Mouse (Mus musculus): Measurements from ENCODE around the gene Abca6. TPM values are rescaled to one million over a fixed set of nuclear protein-coding genes. Genes with fewer than 3 reads are reported as not detected.

Abca6 gene
- polyA plus RNA-seq, 1 experiment from 2014 or later = 1.4 TPM

DNA sequence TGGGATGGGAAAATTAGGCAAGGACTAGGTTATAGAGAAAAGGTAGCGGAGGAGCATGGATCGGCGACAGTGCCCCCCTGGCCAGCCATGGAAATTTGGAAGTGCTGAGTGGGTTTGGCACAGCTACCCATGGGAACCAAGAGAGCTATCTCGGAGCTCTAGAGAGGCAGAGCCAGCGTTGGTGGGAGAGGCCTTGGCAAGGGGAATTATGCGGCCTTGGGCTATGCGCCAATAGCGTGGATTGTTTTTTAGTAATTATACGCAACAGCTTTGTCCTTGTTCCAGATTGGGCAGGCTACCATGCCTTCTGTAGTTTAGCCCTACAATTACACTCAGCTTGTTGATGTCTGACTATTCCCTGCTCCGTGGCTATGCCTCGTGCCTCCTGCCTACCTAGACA lies 15.2 kb upstream of the Abca6 start:
- Histone ChIP-seq H3K36me3 (no peaks in the 10 kb centered on the region), H3K27me3 (no peaks in the 10 kb centered on the region), H3K9me3 (replicated peaks) (no peaks in the 10 kb centered on the region), H3K9ac (no peak overlapping the region), H3K4me2 (no peak overlapping the region), H3K27ac (no peak overlapping the region), H3K4me3 (no peak overlapping the region), H3K4me1 (replicated peaks) (no peaks in the 10 kb centered on the region)
- WGBS = 71% methylated on average over 11 of the region's 11 CpGs
- no peak for ATAC-seq (replicated peaks; ENCODE audit: insufficient number of reproducible peaks, insufficient read depth, low FRiP score, low read depth)

DNA sequence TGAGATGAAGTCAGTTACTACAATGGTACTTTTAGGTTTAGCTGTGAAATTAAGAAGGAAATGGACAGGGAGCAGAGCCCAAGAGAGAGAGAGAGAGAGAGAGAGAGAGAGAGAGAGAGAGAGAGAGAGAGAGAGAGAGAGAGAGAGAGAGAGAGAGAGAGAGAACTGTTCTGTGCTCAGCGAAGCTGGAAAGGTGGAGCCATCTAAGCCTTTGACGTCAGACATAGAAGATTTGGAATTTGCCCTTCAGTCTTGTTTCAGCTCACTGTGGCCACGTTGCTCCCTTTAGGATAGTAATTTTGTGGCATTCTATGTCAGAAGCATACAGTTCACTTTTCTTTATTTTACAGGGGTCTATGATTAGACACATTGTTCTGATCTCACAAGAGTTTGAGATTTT lies 10.3 kb upstream of the Abca6 start:
- H3K4me2 ChIP-seq = no peak overlapping the region
- no peak for ATAC-seq (replicated peaks; ENCODE audit: insufficient number of reproducible peaks, insufficient read depth, low FRiP score, low read depth)
- H3K9ac ChIP-seq = no peak overlapping the region
- WGBS = 68% methylated on average over 3 of the region's 3 CpGs
- no peak overlapping the region for H3K4me3 ChIP-seq
- H3K4me1 ChIP-seq (replicated peaks) = no peaks in the 10 kb centered on the region
- no peaks in the 10 kb centered on the region for H3K9me3 ChIP-seq (replicated peaks)
- H3K36me3 ChIP-seq = no peaks in the 10 kb centered on the region
- no peak overlapping the region for H3K27ac ChIP-seq
- H3K27me3 ChIP-seq = no peaks in the 10 kb centered on the region

DNA sequence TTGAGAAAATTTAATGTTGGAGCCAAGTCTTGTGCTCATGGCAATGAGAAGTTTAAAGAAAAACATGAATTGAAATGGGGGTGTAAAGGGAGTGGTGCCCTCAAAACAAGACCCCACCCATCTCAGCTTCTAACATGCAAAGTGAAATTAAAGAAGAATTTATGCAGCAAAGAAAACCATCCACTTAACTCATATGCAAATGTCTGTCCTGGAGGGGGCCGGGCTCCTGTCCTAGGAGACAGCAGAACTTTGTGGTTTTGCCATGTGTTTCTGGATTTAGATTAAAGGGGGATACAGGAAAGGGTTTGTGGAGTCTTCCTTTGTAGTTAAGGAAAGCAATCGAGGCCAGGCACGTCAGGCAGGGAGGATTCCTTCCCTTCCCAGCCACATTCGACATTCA lies 6.3 kb upstream of the Abca6 start:
- no peaks in the 10 kb centered on the region for H3K4me1 ChIP-seq (replicated peaks)
- H3K4me3 ChIP-seq = no peak overlapping the region
- H3K4me2 ChIP-seq = no peak overlapping the region
- WGBS = 63% methylated on average over 4 of the region's 4 CpGs
- H3K9me3 ChIP-seq (replicated peaks) = no peaks in the 10 kb centered on the region
- no peaks in the 10 kb centered on the region for H3K36me3 ChIP-seq
- no peaks in the 10 kb centered on the region for H3K27me3 ChIP-seq
- H3K9ac ChIP-seq = no peak overlapping the region
- H3K27ac ChIP-seq = no peak overlapping the region
- ATAC-seq (replicated peaks; ENCODE audit: insufficient number of reproducible peaks, insufficient read depth, low FRiP score, low read depth) = no peak

DNA sequence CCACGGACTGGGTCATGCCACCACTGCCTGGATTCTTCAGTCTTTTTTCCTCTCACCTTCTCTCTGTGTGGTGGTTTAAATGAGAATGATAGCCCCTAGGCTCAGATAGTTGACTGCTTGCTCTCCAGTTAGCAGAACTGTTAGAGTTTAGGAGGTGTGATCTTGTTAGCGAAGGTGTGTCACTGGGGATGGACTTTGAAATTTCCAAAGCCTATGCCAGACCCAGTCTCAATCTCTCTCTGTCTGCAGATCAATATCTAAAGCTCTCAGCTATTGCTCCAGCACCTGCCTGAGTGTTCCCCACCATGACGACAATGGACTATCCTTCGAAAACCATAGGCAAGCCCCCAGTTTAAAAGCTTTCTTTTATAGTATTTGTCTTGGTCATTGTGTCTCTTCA lies 5.5 kb upstream of the Abca6 start:
- Histone ChIP-seq H3K4me1 (replicated peaks) (no peaks in the 10 kb centered on the region), H3K27me3 (no peaks in the 10 kb centered on the region), H3K36me3 (no peaks in the 10 kb centered on the region), H3K27ac (no peak overlapping the region), H3K9ac (no peak overlapping the region), H3K9me3 (replicated peaks) (no peaks in the 10 kb centered on the region), H3K4me2 (no peak overlapping the region), H3K4me3 (no peak overlapping the region)
- ATAC-seq (replicated peaks; ENCODE audit: insufficient number of reproducible peaks, insufficient read depth, low FRiP score, low read depth) = no peak
- 81% methylated on average over 4 of the region's 4 CpGs for WGBS

DNA sequence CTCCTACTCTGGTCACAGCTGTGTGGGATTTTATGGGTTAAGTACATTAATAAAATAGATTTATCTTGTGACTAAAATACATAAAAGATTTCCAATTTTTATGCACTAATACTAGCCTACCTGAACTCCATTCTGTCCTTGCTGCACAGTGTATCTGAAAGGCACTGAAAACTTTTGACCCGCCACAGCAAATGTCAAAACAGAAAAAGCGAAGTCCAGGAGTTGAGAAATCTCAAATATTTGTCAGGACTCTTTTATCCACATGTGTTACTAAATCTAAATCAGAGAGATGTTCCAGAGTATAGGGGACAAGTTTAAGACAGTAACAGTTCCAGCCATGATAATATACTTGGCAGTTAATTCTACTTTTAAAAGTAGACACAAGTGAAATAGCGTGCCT lies 680 bp upstream of the Abca6 start:
- Histone ChIP-seq H3K27me3 (no peaks in the 10 kb centered on the region), H3K27ac (peak overlapping the region; percentile 24; the same call in 1 of the 2 replicates), H3K4me3 (no peak overlapping the region), H3K4me2 (no peak overlapping the region), H3K36me3 (no peaks in the 10 kb centered on the region), H3K9me3 (replicated peaks) (no peaks in the 10 kb centered on the region), H3K4me1 (replicated peaks) (no peaks in the 10 kb centered on the region), H3K9ac (no peak overlapping the region)
- WGBS = 43% methylated on average over 3 of the region's 3 CpGs
- ATAC-seq (replicated peaks; ENCODE audit: insufficient number of reproducible peaks, insufficient read depth, low FRiP score, low read depth) = no peak

DNA sequence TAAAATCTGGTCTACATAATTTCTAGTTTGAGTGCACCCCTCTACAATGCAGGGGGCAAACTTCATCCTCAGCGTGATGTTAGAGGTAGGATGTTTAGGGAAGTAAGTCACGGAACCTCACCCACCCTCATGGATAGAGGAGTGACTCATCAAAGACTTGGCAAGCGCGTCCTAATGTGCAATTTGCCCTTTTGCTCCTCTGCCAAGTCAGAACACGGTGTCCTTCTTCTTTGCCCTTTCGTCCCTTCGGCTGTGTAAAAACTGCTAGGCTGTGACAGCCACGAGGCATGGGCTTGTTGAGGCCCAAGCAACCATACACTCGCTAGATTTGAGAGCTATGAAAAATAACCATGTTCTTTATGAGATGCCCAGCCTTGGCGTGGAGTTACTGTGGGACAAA lies 6.8 kb downstream of the Abca6 start:
- Histone ChIP-seq H3K36me3 (no peaks in the 10 kb centered on the region), H3K4me2 (no peak overlapping the region), H3K4me1 (replicated peaks) (no peaks in the 10 kb centered on the region), H3K9ac (no peak overlapping the region), H3K27ac (no peak overlapping the region), H3K4me3 (no peak overlapping the region), H3K9me3 (replicated peaks) (no peaks in the 10 kb centered on the region), H3K27me3 (no peaks in the 10 kb centered on the region)
- 83% methylated on average over 10 of the region's 10 CpGs for WGBS
- ATAC-seq (replicated peaks; ENCODE audit: insufficient number of reproducible peaks, insufficient read depth, low FRiP score, low read depth) = no peak

DNA sequence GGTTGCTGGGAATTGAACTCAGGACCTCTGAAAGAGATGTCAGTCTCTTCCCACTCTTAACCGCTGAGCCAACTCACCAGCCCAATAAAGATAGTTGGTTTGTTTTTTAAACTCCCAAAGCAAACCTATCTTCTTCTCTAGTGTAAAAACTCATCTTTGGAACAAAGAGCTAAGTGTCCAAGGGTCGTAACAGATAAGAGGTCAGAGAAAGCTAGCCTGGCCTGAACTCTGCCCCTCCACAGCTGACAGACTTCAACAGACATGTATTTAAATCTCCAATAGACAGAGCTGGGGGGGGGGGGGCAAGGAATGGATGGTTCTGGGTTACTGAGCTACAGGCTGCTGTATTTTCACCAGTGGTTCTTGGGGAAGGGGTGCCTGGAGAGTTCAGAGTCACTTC lies 14.1 kb downstream of the Abca6 start:
- Histone ChIP-seq H3K36me3 (no peaks in the 10 kb centered on the region), H3K27me3 (no peaks in the 10 kb centered on the region), H3K27ac (no peak overlapping the region), H3K4me2 (no peak overlapping the region), H3K9ac (no peak overlapping the region), H3K4me3 (no peak overlapping the region), H3K4me1 (replicated peaks) (no peaks in the 10 kb centered on the region), H3K9me3 (replicated peaks) (no peaks in the 10 kb centered on the region)
- 70% methylated on average over 2 of the region's 2 CpGs for WGBS
- ATAC-seq (replicated peaks; ENCODE audit: insufficient number of reproducible peaks, insufficient read depth, low FRiP score, low read depth) = no peak

DNA sequence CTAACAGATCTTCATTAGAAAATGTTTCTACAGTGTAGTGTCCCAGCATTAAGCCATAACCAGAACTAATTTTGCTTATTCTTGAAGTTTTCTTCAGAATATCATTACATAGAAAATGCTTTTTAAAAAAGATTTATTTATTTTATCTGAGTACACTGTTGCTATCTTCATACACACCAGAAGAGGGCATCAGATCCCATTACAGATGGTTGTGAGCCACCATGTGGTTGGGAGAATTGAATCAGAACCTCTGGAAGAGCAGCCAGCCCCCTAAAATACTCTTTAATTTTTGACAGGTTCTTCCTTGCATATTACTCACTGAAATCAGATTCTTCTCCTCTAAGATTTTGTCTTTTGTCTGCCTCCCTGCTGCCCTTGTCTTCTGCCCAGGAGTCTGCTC lies 18.6 kb downstream of the Abca6 start:
- ATAC-seq (replicated peaks; ENCODE audit: insufficient number of reproducible peaks, insufficient read depth, low FRiP score, low read depth) = no peak
- Histone ChIP-seq H3K4me3 (no peak overlapping the region), H3K9ac (no peak overlapping the region), H3K27ac (no peak overlapping the region), H3K36me3 (no peaks in the 10 kb centered on the region), H3K27me3 (no peaks in the 10 kb centered on the region), H3K4me1 (replicated peaks) (no peaks in the 10 kb centered on the region), H3K9me3 (replicated peaks) (no peaks in the 10 kb centered on the region), H3K4me2 (no peak overlapping the region)

DNA sequence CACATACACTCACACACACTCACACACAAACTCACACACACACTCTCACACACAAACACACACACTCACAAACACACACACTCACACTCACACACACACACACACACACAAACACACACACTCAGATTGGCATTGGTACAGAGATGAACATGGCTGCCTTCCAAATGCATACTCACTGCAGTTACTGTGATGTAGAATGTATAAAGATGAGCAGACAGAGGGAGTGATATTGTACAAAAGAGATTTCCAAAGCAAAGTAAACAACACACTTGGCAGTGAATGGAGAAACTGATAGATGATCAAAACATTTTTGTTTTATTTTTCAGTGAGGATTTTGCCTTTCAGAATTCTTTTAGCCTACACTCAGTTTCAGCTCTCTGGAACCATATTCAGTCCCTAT lies 34.5 kb downstream of the Abca6 start:
- H3K4me2 ChIP-seq = no peak overlapping the region
- no peaks in the 10 kb centered on the region for H3K4me1 ChIP-seq (replicated peaks)
- H3K36me3 ChIP-seq = no peaks in the 10 kb centered on the region
- H3K27me3 ChIP-seq = no peaks in the 10 kb centered on the region
- no peak overlapping the region for H3K9ac ChIP-seq
- H3K9me3 ChIP-seq (replicated peaks) = no peaks in the 10 kb centered on the region
- no peak overlapping the region for H3K27ac ChIP-seq
- no peak overlapping the region for H3K4me3 ChIP-seq
- ATAC-seq (replicated peaks; ENCODE audit: insufficient number of reproducible peaks, insufficient read depth, low FRiP score, low read depth) = no peak

DNA sequence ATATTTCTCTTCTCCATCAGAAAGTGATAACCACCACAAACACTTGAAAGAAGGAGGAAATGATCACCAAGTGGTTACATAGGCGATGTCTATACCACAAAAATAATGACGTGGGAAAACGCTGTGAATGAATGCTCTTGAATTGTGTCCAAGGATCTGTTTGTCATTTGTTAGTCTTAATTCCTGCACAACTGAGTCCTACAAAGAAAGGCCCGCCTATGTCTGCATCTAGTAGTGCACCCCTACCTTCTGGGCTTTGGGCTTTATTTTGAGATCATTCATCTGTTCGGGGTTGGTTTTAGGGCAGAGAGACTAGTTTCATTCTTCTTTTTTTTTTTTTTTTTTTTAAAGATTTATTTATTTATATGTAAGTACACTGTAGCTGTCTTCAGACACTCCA lies 47.6 kb downstream of the Abca6 start:
- Histone ChIP-seq H3K4me1 (replicated peaks) (no peaks in the 10 kb centered on the region), H3K36me3 (no peaks in the 10 kb centered on the region), H3K4me2 (no peak overlapping the region), H3K27ac (no peak overlapping the region), H3K9me3 (replicated peaks) (no peaks in the 10 kb centered on the region), H3K4me3 (no peak overlapping the region), H3K27me3 (no peaks in the 10 kb centered on the region), H3K9ac (no peak overlapping the region)
- WGBS = 76% methylated on average over 5 of the region's 5 CpGs
- ATAC-seq (replicated peaks; ENCODE audit: insufficient number of reproducible peaks, insufficient read depth, low FRiP score, low read depth) = no peak

DNA sequence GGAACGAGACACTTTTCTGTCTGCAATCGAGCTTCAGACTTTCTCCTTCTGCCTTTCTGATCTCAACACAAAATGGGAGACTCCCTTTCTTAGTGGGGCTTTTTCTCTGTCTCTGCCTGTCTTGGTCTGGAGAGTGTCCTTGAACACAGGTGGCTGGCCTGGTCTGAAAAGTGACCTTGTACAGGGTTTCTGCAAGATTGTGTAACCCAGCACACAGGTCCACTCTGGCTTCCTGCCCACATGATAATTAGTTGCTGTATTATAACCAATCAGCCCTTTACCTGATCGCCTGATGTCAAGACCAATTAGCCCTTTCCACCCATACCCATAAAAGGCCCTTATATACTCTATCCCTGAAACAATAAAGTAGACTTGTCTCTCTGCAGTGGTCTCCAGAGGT lies 52.7 kb downstream of the Abca6 start:
- Histone ChIP-seq H3K9me3 (replicated peaks) (no peaks in the 10 kb centered on the region), H3K4me1 (replicated peaks) (no peaks in the 10 kb centered on the region), H3K4me2 (no peak overlapping the region), H3K36me3 (no peaks in the 10 kb centered on the region), H3K9ac (no peak overlapping the region), H3K4me3 (no peak overlapping the region), H3K27ac (no peak overlapping the region), H3K27me3 (no peaks in the 10 kb centered on the region)
- ATAC-seq (replicated peaks; ENCODE audit: insufficient number of reproducible peaks, insufficient read depth, low FRiP score, low read depth) = no peak
- WGBS = 79% methylated on average over 3 of the region's 3 CpGs

DNA sequence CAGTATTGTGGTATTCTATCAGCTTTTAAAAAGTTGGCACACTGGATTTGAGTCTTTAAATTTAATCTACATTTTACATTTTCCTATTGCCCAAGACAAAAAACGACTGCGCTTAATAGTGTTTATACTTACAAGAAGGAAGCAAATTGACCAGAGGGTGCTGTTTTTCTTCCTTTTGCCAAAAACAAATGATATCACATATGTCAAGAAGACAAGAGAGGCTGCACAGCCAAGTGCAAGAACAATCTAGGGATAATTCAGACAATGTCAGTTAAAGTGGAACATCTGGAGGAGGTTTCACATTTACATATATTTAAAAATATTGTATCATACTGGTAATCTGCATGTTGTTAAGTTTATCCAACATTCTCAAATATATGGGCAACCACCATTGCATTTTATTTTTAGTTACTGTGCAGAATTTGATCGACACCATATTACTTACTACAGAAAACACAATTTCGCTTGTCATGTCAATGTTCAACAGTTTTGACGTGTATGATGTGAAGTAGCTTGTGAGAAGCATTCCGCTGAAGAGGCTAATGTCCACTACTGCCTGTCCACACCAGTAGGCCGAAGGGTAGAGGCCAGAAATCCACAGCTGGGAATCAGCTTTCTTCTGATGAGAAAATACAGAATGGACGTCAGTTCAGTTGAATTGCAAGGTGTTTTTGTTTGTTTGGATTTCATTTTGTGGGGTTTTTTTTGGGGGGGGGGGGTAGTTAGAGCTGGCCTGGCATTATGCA lies 54.8 kb downstream of the Abca6 start:
- Histone ChIP-seq H3K27ac (no peak overlapping the region), H3K4me3 (no peak overlapping the region)
- ATAC-seq (replicated peaks; ENCODE audit: insufficient number of reproducible peaks, insufficient read depth, low FRiP score, low read depth) = no peak

More for the DNA sequence above, 54.8 kb downstream of the Abca6 start:
- Histone ChIP-seq H3K36me3 (no peaks in the 10 kb centered on the region), H3K9me3 (replicated peaks) (no peaks in the 10 kb centered on the region), H3K4me2 (no peak overlapping the region), H3K9ac (no peak overlapping the region), H3K27me3 (no peaks in the 10 kb centered on the region), H3K4me1 (replicated peaks) (no peaks in the 10 kb centered on the region)
- WGBS = 77% methylated on average over 8 of the region's 8 CpGs
